Mouse (Mus musculus) forebrain, embryonic 16.5 days (tissue): ENCODE data around the gene Zfp598. TPM values are rescaled to one million over a fixed set of nuclear protein-coding genes. Genes with fewer than 3 reads are reported as not detected.
A peak's percentile ranks its signal among the peaks of the same experiment; 100 is the strongest.

Experiments
- ATAC-seq: fragments of 200-750 bp; cut with Nextera tagmentation; 2 replicates; pipeline ENCODE4 v1.8.0; 2017; ENCODE audit warnings: mild to moderate bottlenecking, moderate library complexity
- H3K27ac ChIP-seq: fragments of 300-500 bp; sonication (generic); 2 replicates; pipeline ENCODE4 v1.5.1; 2014; ENCODE audit warnings: low read length, control low read depth
- H3K27me3 ChIP-seq: fragments of 300-500 bp; sonication (generic); replicated peaks from 2 replicates; pipeline ENCODE4 v1.6.1; 2014; ENCODE audit warnings: low read length; ENCODE audit not compliant: control insufficient read depth, insufficient read depth
- H3K36me3 ChIP-seq: fragments of 300-500 bp; sonication (generic); 2 replicates; pipeline ENCODE4 v1.6.1; 2014; ENCODE audit not compliant: control insufficient read depth, insufficient read depth
- H3K4me1 ChIP-seq: fragments of 300-500 bp; sonication (generic); replicated peaks from 2 replicates; pipeline ENCODE4 v1.6.1; 2014; ENCODE audit warnings: low read length; ENCODE audit not compliant: control insufficient read depth, insufficient read depth
- H3K4me2 ChIP-seq: fragments of 300-500 bp; sonication (generic); 2 replicates; pipeline ENCODE4 v1.6.1; 2014; ENCODE audit warnings: mild to moderate bottlenecking, low read length, control low read depth
- H3K4me3 ChIP-seq: fragments of 300-500 bp; sonication (generic); replicated peaks from 2 replicates; pipeline ENCODE4 v1.5.1; 2014; ENCODE audit warnings: mild to moderate bottlenecking, low read length, control low read depth
- H3K9ac ChIP-seq: fragments of 300-500 bp; sonication (generic); replicated peaks from 2 replicates; pipeline ENCODE4 v1.6.1; 2014; ENCODE audit warnings: low read depth, low read length, control low read depth
- H3K9me3 ChIP-seq: fragments of 300-500 bp; sonication (generic); 2 replicates; pipeline ENCODE4 v1.6.1; 2016; ENCODE audit warnings: low read length; ENCODE audit not compliant: control insufficient read depth
- WGBS: fragments of 180-500 bp; shearing (Covaris S2); extraction: QIAGEN DNeasy Blood & Tissue Kit; methylation state at CpG from one replicate; pipeline ENCODE4 v1.1.7; 2014; 5-methylcytosine and 5-hydroxymethylcytosine counted together
- polyA plus RNA-seq: library from polyadenylated mRNA; unstranded; fragments of >200 nt; fragmentation: Nextera tagmentation; extraction: Ambion mirVana; gene quantifications from 2 replicates; pipeline ENCODE4 v1.2.1, GENCODE M21; 2015

Zfp598 gene
- polyA plus RNA-seq, 1 experiment from 2014 or later: 22.0 TPM

DNA sequence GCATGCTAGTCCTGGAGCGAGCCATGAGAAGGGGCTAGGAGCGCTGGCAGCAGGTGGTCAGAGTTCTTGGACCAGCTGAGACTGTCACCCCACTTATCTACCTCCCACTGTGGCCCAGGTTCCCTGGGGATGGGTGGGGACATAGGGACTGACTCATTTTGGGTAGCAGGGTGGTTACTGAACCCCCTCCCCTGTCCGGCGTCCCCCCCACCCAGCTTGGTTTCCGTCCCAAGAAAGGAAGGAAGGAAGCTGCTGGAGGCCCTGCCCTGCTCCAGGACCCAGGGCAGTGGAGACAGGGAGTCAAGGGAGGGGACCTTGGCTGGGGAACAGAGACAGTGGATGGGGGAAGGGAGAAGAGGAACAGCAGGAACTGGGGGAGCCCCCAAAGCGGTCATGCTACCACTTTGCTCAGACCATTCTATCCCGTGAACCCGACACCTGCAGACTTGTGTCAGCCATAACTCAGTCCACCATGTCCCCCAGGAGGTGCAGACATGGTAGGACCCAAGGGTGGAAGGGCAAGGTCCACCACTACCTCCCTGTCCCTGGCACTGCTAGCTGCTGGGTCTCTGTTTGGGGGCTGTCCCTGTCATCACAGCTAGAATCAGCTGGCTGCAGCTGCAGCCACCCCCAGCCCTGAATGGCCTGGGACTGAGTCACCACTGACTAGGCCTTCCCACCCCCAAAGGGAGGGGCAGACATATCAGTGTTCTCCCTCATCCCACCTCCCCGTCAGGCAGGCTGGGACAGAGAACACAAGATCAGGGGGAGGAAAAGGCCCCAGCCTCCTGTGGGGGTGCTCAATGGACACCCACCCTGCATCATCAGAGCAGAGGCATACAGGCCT lies 24.4 kb upstream of the Zfp598 start:
- no peak for ATAC-seq
- H3K9me3 ChIP-seq: no peaks in the 10 kb centered on the region
- no peak overlapping the region for H3K4me3 ChIP-seq
- H3K4me2 ChIP-seq: no peak overlapping the region
- H3K27ac ChIP-seq: 0 out of 2 replicates have a peak overlapping the region, but pooled peaks have one; percentile 4
- H3K27me3 ChIP-seq: no peaks in the 10 kb centered on the region
- H3K9ac ChIP-seq: no peak overlapping the region
- H3K4me1 ChIP-seq: peaks cover 8% of the 10 kb centered on the region
- no peaks in the 10 kb centered on the region for H3K36me3 ChIP-seq
- WGBS: 90% methylated on average over 9 of the region's 9 CpGs

DNA sequence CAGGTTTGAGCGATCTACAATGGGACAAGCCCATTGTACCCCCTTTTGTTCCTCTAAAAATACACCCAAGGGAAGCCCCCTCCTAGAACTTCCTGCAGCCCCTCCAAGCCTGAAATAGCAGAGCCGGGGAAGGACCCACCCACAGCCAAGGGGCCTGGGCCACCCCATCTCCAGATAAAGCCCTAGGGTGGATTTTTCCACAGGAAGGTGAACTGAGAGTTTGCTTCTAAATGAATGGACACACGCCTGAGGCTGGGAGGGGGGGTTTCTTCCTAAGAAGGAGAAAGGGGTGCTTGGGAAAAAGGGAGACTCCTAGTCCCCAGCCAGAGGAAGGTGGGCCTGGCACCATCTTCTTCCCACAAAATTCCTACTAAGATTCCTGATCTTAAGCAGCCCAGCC lies 23.6 kb upstream of the Zfp598 start:
- peaks cover 13% of the 10 kb centered on the region for H3K4me1 ChIP-seq
- no peaks in the 10 kb centered on the region for H3K36me3 ChIP-seq
- no peak overlapping the region for H3K9ac ChIP-seq
- H3K4me3 ChIP-seq: no peak overlapping the region
- H3K4me2 ChIP-seq: no peak overlapping the region
- no peak overlapping the region for H3K27ac ChIP-seq
- H3K27me3 ChIP-seq: no peaks in the 10 kb centered on the region
- 77% methylated on average over 3 of the region's 3 CpGs for WGBS
- no peak for ATAC-seq
- no peaks in the 10 kb centered on the region for H3K9me3 ChIP-seq

DNA sequence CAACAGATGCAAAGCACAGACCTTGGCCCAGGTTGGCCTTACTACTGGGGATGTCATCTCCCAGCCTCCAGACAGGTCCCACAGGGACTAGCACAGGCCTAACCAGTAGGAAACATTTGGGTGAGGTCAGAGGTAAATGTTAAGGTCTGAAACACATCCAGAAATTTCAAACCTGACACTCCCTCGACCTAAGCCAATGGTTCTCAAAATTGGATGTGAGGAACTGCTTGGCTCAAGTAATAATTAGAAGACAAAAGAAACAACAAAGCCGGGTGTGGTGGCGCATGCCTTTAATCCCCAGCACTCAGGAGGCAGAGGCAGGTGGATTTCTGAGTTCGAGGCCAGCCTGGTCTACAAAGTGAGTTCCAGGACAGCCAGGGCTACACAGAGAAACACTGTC lies 23.1 kb upstream of the Zfp598 start:
- H3K4me3 ChIP-seq: no peak overlapping the region
- no peaks in the 10 kb centered on the region for H3K36me3 ChIP-seq

DNA sequence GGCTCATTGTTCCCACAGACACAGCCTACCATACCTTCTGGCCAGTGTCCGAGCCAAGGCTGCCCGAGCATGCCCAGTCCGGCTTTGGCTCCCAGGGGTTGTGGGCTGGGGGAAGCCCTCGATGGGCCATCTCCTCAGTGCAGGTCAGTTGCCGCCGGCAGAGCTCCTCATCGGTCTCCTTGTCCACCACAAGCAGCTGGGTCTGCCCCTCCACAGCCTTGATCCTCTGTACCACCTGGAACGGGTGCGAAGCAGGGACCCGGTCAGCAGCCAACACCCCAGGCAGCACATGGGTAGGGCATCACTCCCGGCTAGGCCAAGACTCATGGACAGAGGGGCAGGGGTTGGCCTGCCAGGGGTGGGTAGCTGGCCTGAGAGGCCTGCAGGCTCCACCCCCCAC lies 22.0 kb upstream of the Zfp598 start:
- ATAC-seq: no peak
- H3K27me3 ChIP-seq: no peaks in the 10 kb centered on the region
- no peak overlapping the region for H3K4me2 ChIP-seq
- 83% methylated on average over 11 of the region's 11 CpGs for WGBS
- H3K4me3 ChIP-seq: no peak overlapping the region
- H3K9ac ChIP-seq: no peak overlapping the region
- H3K27ac ChIP-seq: no peak overlapping the region
- no peaks in the 10 kb centered on the region for H3K9me3 ChIP-seq
- H3K4me1 ChIP-seq: peaks cover 13% of the 10 kb centered on the region
- no peaks in the 10 kb centered on the region for H3K36me3 ChIP-seq

More for the DNA sequence above, 23.1 kb upstream of the Zfp598 start:
- no peak for ATAC-seq
- no peaks in the 10 kb centered on the region for H3K9me3 ChIP-seq
- WGBS: 86% methylated on average over 4 of the region's 4 CpGs
- H3K9ac ChIP-seq: no peak overlapping the region
- H3K27me3 ChIP-seq: no peaks in the 10 kb centered on the region
- H3K27ac ChIP-seq: no peak overlapping the region
- H3K4me1 ChIP-seq: peaks cover 13% of the 10 kb centered on the region
- no peak overlapping the region for H3K4me2 ChIP-seq

DNA sequence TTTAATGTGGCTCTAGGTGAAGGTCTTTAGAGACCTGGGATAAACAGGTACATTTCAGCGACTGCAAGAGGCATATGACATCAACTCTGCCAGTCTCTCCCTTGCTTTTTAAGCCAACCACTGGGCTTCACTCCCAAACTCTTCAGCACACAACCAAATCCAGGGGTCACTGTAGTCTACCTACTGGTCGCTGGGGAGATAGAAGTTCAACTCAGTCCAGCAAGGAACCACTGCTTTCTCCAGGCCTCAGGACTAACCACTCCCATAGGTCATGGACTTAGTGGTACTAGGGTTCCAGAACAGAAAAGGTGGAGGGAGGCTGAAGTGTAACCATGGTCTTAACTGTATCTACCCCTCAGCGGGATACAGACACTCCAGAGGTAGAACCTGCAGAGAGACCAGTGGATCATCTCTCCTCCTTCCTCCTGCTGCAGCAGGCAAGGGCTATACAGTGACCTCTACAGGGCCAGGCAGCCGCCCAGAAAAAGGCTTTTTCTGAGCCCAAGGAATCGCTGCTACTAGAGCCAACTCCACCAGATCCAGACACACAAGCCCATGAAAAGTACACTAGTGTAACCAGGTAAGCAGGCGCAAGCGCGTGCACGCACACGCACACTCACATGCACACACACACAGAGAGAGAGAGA lies 20.6 kb upstream of the Zfp598 start:
- H3K27me3 ChIP-seq: no peaks in the 10 kb centered on the region
- ATAC-seq: no peak
- 78% methylated on average over 10 of the region's 10 CpGs for WGBS

DNA sequence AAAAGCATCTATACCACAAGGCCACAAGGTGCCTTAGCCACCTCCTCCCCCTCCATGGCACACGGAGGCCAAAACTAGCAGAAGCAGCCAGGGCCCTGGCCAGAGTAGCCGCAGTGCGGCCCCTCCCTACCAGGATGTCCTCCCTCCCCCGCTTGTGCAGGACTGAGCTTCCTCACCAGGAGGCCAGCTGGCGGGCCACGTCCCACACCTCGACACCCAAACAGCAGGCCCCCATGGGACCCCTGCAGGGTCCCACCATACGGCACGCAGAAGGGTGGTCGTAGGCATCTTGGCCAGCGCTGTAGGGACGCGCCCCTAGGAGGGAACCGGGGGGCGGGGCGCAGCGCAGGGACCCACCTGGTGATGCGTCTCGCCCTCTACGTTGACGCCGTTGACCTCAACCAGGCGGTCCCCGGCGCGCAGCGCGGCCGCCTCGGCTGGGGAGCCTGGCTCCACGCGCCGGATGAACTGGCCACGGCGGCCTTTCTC lies 19.9 kb upstream of the Zfp598 start:
- Histone ChIP-seq H3K9ac (peak overlapping the region; percentile 84), H3K4me2 (peak overlapping the region; percentile 100), H3K9me3 (no peaks in the 10 kb centered on the region), H3K36me3 (no peaks in the 10 kb centered on the region), H3K4me3 (peak overlapping the region; percentile 71), H3K27me3 (no peaks in the 10 kb centered on the region), H3K27ac (no peak overlapping the region), H3K4me1 (peaks cover 16% of the 10 kb centered on the region)
- WGBS: 1% methylated on average over 35 of the region's 35 CpGs
- peak; percentile 39 for ATAC-seq

More for the DNA sequence above, 20.6 kb upstream of the Zfp598 start:
- Histone ChIP-seq H3K4me2 (peak overlapping the region; percentile 100), H3K4me1 (peaks cover 14% of the 10 kb centered on the region), H3K27ac (no peak overlapping the region), H3K36me3 (no peaks in the 10 kb centered on the region), H3K9ac (peak overlapping the region; percentile 84), H3K4me3 (peak overlapping the region; percentile 71), H3K9me3 (no peaks in the 10 kb centered on the region)

DNA sequence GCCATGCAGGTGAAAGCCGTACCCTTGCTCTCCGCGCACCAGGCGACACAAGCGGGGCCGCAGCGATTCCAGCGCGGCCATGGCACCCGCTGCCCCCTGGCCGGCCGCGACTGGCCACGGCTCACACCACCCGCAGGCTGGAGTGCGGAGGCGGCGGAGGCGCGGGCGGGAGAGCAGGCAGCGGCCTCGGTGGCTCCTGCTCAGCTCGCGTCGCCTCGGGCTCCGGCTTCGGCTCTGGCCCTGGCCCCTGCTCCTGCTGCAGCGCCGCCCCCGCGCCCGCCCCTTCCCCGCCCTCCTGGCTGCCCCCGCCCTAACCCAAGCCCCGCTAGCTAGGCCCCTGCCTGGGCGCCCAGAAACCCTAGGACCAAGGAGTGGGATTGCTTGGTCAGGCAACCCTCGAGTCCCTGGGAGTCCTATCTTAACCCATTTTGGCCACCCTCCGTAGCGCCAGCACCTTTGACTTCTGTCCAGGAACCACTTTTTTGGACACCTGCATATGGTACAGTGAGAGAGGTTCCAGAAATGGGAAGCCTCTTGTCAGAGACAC lies 19.3 kb upstream of the Zfp598 start, which contains the start of gene Slc9a3r2:
Slc9a3r2 (minus strand) TSS at position 258 of the 547 bp plus-strand sequence.
- H3K4me3 ChIP-seq: peak within 1 kb of the TSS; percentile 71

DNA sequence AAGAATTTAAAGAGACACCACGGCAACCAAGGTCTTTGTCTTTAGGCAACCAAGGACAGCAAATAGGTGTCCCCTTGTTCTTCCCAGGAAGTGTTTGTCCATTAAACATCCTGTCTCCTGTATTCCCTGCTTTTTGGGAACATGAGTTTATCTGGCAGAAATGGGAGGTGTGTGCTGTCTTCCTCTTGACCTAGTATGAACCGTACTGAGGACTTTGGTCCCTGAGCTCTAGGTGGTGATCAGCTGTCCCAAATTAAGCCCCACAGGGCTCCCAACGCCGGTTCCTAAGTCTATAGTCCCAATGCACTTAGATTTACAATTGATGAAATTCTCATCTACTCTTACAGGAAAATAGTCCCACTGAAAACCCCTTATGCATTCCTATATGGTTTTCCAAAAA lies 18.7 kb upstream of the Zfp598 start:
- no peaks in the 10 kb centered on the region for H3K9me3 ChIP-seq
- H3K4me3 ChIP-seq: no peak overlapping the region
- H3K4me2 ChIP-seq: no peak overlapping the region; the same call in 1 of the 2 replicates
- H3K4me1 ChIP-seq: peaks cover 16% of the 10 kb centered on the region
- H3K27ac ChIP-seq: no peak overlapping the region
- H3K27me3 ChIP-seq: no peaks in the 10 kb centered on the region
- ATAC-seq: no peak
- no peak overlapping the region; the same call in 1 of the 2 replicates for H3K9ac ChIP-seq
- WGBS: 75% methylated on average over 4 of the region's 4 CpGs
- H3K36me3 ChIP-seq: no peaks in the 10 kb centered on the region

More for the DNA sequence above, 19.3 kb upstream of the Zfp598 start, which contains the start of gene Slc9a3r2:
- ATAC-seq: peak; percentile 75
- 2% methylated on average over 29 of the region's 41 CpGs for WGBS
- Histone ChIP-seq H3K27ac (no peak within 1 kb of the TSS), H3K4me1 (peaks cover 16% of the 10 kb centered on the region), H3K27me3 (no peaks in the 10 kb centered on the region), H3K9ac (peak within 1 kb of the TSS; percentile 84), H3K36me3 (no peaks in the 10 kb centered on the region), H3K4me2 (peak within 1 kb of the TSS; percentile 100), H3K9me3 (no peaks in the 10 kb centered on the region)

DNA sequence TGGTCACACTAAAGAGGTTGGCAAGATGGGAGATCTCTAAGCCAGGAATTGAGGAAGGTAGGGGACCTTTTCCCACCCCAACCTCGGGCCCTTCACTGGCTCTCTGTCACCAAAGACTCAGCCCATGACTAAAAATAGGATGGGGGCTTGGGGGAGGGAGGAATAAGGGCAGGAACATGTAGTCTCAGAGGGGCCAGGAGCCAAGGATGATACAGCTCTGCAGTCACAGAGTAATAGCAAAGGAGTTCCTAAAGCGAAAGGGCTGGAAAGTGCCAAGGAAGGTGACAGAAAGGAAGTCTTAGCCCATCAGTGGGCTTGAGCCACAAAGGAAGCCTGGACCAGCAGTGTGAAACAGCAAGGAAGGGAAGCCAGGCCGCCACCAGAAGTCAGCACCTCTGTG lies 17.7 kb upstream of the Zfp598 start:
- WGBS: 66% methylated on average over 3 of the region's 3 CpGs
- H3K9me3 ChIP-seq: no peaks in the 10 kb centered on the region
- H3K9ac ChIP-seq: no peak overlapping the region
- no peak overlapping the region for H3K27ac ChIP-seq
- H3K4me1 ChIP-seq: peaks cover 16% of the 10 kb centered on the region
- no peak overlapping the region for H3K4me3 ChIP-seq
- H3K27me3 ChIP-seq: peaks cover 3% of the 10 kb centered on the region; the same call in 1 of the 2 replicates
- no peaks in the 10 kb centered on the region for H3K36me3 ChIP-seq
- H3K4me2 ChIP-seq: no peak overlapping the region
- ATAC-seq: no peak
